Mouse (Mus musculus) forebrain, postnatal 0 days (tissue): ENCODE results near the gene E130309D02Rik. TPM values are rescaled to one million over a fixed set of nuclear protein-coding genes. Genes with fewer than 3 reads are reported as not detected.

Source experiments
- ATAC-seq: fragments of 200-750 bp; cut with Nextera tagmentation; 2 replicates; pipeline ENCODE4 v1.8.0; 2017; ENCODE audit warnings: mild to moderate bottlenecking, moderate library complexity
- DNase-seq: peaks from one replicate; pipeline ENCODE4 v3.0.0-alpha.2; 2015
- H3K27ac ChIP-seq: fragments of 300-500 bp; sonication (generic); 2 replicates; pipeline ENCODE4 v1.5.1; 2014; ENCODE audit warnings: low read depth, mild to moderate bottlenecking, antibody characterized with exemption, low read length, moderate library complexity, mixed read lengths
- H3K27me3 ChIP-seq: fragments of 300-500 bp; sonication (generic); 2 replicates; pipeline ENCODE4 v1.6.1; 2014; ENCODE audit warnings: mild to moderate bottlenecking, low read length, mixed read lengths; ENCODE audit not compliant: insufficient read depth
- H3K36me3 ChIP-seq: fragments of 300-500 bp; sonication (generic); 2 replicates; pipeline ENCODE4 v1.6.1; 2014; ENCODE audit warnings: mild to moderate bottlenecking, moderate library complexity; ENCODE audit not compliant: insufficient read depth
- H3K4me1 ChIP-seq: fragments of 300-500 bp; sonication (generic); 2 replicates; pipeline ENCODE4 v1.6.1; 2014; ENCODE audit warnings: antibody characterized with exemption; ENCODE audit not compliant: insufficient read depth
- H3K4me2 ChIP-seq: fragments of 300-500 bp; sonication (generic); 2 replicates; pipeline ENCODE4 v1.6.1; 2014; ENCODE audit warnings: low read depth, mild to moderate bottlenecking, moderate library complexity
- H3K4me3 ChIP-seq: fragments of 300-500 bp; sonication (generic); 2 replicates; pipeline ENCODE4 v1.5.1; 2014; ENCODE audit warnings: low read depth, low read length, mixed read lengths
- H3K9ac ChIP-seq: fragments of 300-500 bp; sonication (generic); 2 replicates; pipeline ENCODE4 v1.6.1; 2014; ENCODE audit warnings: mild to moderate bottlenecking
- H3K9me3 ChIP-seq: fragments of 300-500 bp; sonication (generic); 2 replicates; pipeline ENCODE4 v1.6.1; 2016; ENCODE audit warnings: low read length
- CTCF ChIP-seq: sonication (generic); IDR thresholded peaks from 2 replicates; pipeline ENCODE4 v1.5.1; 2016; ENCODE audit warnings: antibody characterized with exemption, control low read depth, low read depth
- WGBS: fragments of 180-500 bp; shearing (Covaris S2); extraction: QIAGEN DNeasy Blood & Tissue Kit; methylation state at CpG from one replicate; pipeline ENCODE4 v1.1.7; 2014; 5-methylcytosine and 5-hydroxymethylcytosine counted together
- polyA plus RNA-seq: library from polyadenylated mRNA; unstranded; fragments of >200 nt; fragmentation: Nextera tagmentation; extraction: Ambion mirVana; gene quantifications from 2 replicates; pipeline ENCODE4 v1.2.1, GENCODE M21; 2015
- total RNA-seq: library from RNA; depleted of rRNA; stranded (reverse); fragments of >200 nt; gene quantifications from 2 replicates; pipeline ENCODE4 v1.2.3, GENCODE M21; 2014

Gene E130309D02Rik
- total and polyA plus RNA-seq, 2 experiments from 2014 or later = 29.2 to 44.7 TPM

DNA sequence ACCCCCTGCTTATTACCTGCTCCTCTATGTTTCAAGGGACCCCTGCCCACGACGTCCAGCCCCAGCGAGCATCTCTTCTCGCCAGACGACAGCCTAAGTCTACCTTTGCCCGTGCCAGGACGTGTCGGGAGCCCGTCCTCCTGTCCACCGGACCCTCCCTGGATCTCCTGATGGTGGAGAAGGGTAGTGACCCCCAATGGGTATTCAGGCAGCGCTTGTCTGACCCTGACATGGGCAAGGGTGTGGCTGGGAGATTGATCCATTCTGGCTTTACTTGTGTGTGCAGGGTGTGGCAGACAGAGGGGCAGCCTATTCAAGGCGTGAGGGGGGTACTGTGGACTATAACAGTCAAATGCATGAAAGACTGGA, 45.0 kb downstream of the E130309D02Rik start:
- ATAC-seq = peak; percentile 18; the same call in 1 of the 2 replicates
- H3K4me1 ChIP-seq = peaks cover 18% of the 10 kb centered on the region
- peak overlapping the region; percentile 85 for H3K27ac ChIP-seq
- H3K27me3 ChIP-seq = no peaks in the 10 kb centered on the region
- H3K4me2 ChIP-seq = peak overlapping the region; percentile 80
- 3% methylated on average over 12 of the region's 12 CpGs for WGBS
- peaks cover under 1% of the 10 kb centered on the region; the same call in 1 of the 2 replicates for H3K36me3 ChIP-seq
- no peak for DNase-seq
- H3K9ac ChIP-seq = peak overlapping the region; percentile 94
- H3K9me3 ChIP-seq = no peaks in the 10 kb centered on the region
- TF ChIP-seq CTCF = peak; percentile 20; the same call in 1 of the 2 replicates
- H3K4me3 ChIP-seq = peak overlapping the region; percentile 87

DNA sequence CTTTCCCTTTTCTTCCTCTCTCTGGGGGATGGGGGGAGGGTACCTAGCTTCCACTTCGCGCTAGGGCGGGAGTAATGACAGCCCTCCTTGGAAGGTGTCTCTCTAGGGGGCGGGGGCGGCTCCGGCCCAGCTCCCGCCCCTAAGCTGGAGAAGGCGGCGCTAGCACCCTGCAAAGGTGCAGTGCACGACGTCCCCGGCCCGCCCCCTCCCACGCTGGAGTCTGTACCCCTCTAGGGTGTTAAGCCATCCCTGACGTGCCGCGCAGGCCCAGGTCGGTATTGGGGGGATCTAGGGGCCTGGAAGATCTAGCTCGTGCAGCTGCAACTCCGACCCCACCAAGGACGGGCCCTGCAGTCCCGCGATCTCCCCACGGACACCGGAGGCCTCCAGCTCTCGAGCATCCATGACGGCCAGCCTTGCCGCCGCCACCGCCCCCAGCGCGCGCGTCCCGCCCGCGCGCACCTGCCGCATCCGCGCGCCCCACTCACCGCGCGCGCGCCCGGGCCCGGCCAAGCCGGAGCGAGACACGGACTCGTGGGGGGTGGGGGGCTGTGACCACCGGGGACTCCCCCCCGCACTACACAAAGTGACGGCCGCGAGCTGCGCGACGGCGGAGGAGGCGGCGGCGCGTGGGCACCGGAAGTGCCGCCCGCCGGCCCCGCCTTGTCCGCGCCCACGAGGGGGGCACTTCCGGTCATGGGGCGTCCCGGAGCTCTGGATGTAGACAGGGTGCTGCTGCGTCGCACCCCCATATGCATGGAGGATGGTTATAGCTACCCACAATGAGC, 45.6 kb downstream of the E130309D02Rik start, which contains the start of gene Zfp316:
Gene Zfp316 (minus strand): TSS at position 660 of the 788 bp plus-strand sequence.
- no peak; the same call in 1 of the 2 replicates for TF ChIP-seq CTCF
- Histone ChIP-seq H3K36me3 (peaks cover 5% of the 10 kb centered on the region; the same call in 1 of the 2 replicates), H3K27ac (peak within 1 kb of the TSS; percentile 85), H3K9me3 (no peaks in the 10 kb centered on the region), H3K4me3 (peak within 1 kb of the TSS; percentile 87), H3K4me2 (peak within 1 kb of the TSS; percentile 80), H3K9ac (peak within 1 kb of the TSS; percentile 94), H3K27me3 (no peaks in the 10 kb centered on the region), H3K4me1 (peaks cover 18% of the 10 kb centered on the region)
- peak; percentile 88 for DNase-seq
- ATAC-seq = peak; percentile 88
- WGBS = under 1% methylated on average over 74 of the region's 79 CpGs

DNA sequence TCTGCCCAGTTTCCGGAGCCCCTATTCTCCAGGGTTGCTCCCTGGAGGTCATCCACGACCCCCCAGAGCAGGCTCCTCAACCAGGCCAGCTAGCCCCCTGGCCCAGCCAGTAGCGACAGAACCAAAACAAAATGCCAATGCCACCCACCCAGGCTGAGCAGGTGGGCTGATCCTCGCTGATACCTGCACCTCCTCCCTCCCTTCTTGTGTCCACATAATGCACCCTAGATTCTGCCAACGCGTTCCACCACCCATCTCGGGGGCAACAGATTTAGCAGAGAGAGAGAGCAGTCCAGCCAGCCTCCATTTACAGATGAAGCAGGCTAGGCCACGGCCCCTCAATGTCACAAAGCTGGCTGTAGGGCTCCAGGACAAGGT, 46.2 kb downstream of the E130309D02Rik start:
- no peaks in the 10 kb centered on the region for H3K27me3 ChIP-seq
- H3K36me3 ChIP-seq = peaks cover 7% of the 10 kb centered on the region; the same call in 1 of the 2 replicates
- no peaks in the 10 kb centered on the region for H3K9me3 ChIP-seq
- peak overlapping the region; percentile 80 for H3K4me2 ChIP-seq
- peak overlapping the region; percentile 94 for H3K9ac ChIP-seq
- ATAC-seq (no peak), DNase-seq (no peak)
- WGBS = 23% methylated on average over 8 of the region's 8 CpGs
- H3K4me3 ChIP-seq = peak overlapping the region; percentile 87
- peak overlapping the region; percentile 85 for H3K27ac ChIP-seq
- TF ChIP-seq CTCF = no peak
- peaks cover 18% of the 10 kb centered on the region for H3K4me1 ChIP-seq

DNA sequence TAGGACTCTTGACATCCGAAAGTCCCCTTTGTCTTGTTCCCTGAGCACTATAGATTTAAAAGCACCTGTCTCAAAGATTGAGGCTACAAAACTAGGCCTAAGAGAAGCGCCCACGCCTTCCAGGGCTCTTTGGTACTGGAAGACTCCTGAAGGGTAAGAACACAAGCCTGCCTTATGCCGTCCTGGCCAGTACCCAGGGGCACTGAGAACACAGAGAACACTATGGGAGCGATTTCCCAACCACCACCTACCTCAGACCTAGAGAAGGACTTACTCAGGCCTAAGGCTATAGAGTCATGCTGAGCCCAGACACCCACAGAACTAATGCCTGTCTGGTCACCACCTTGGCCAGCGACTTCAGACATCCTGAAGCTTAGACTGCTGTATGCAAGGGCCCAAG, 48.4 kb downstream of the E130309D02Rik start:
- no peaks in the 10 kb centered on the region for H3K27me3 ChIP-seq
- TF ChIP-seq CTCF = no peak
- DNase-seq = no peak
- no peak overlapping the region for H3K9ac ChIP-seq
- no peaks in the 10 kb centered on the region for H3K9me3 ChIP-seq
- H3K4me3 ChIP-seq = no peak overlapping the region
- no peak overlapping the region for H3K27ac ChIP-seq
- no peak for ATAC-seq
- H3K36me3 ChIP-seq = peaks cover 28% of the 10 kb centered on the region
- H3K4me1 ChIP-seq = peaks cover 18% of the 10 kb centered on the region
- no peak overlapping the region for H3K4me2 ChIP-seq
- 86% methylated on average over 6 of the region's 6 CpGs for whole genome bisulfite sequencing

DNA sequence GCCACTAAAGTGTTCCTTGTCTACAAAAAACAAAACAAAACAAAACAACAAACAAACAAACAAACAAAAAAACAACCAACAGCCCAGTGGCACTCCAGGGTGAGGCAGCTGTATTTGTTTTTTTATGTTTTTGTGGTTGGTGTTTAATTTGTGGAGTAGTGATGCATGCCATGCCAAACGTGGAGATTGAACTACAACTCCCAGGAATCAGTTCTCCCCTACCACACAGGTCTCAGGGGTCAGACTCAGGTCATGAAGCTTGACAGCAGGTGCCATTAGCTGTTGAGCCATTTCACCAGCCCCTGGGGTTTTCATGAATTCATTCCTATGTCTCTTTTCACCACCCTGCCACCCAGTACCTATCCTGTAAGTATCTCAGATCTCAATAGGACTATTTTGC, 49.8 kb downstream of the E130309D02Rik start:
- Histone ChIP-seq H3K27ac (no peak overlapping the region), H3K9me3 (no peaks in the 10 kb centered on the region), H3K4me3 (no peak overlapping the region), H3K27me3 (no peaks in the 10 kb centered on the region), H3K4me1 (peaks cover 11% of the 10 kb centered on the region), H3K9ac (no peak overlapping the region), H3K36me3 (peaks cover 34% of the 10 kb centered on the region), H3K4me2 (no peak overlapping the region)
- TF ChIP-seq CTCF = no peak
- ATAC-seq = no peak
- no peak for DNase-seq
- WGBS = 37% methylated on average over 1 of the region's 1 CpGs

DNA sequence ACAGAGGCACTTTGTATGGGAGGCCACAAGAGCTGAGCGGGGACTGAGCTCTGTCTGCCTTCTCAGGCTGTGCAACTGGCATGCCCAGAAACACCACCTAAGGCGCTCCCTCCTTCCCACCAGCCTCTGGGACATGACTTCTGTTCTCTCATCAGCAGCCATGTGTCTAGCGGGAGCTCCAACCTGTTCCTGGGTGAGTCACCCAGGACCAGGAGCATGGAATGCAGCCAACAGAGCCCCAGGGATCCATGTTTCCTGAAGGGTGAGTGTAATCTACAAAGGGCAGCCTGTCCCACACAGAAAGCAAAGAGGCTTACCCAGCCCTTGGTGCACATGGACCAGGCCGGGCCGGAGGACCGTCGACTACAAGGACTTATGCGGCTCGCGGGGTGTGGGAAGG, 50.5 kb downstream of the E130309D02Rik start:
- H3K27ac ChIP-seq = no peak overlapping the region
- no peak overlapping the region for H3K4me3 ChIP-seq
- H3K9me3 ChIP-seq = no peaks in the 10 kb centered on the region
- H3K4me2 ChIP-seq = no peak overlapping the region
- no peak for TF ChIP-seq CTCF
- peaks cover 8% of the 10 kb centered on the region; the same call in 1 of the 2 replicates for H3K4me1 ChIP-seq
- H3K36me3 ChIP-seq = peaks cover 41% of the 10 kb centered on the region
- ATAC-seq = no peak
- no peaks in the 10 kb centered on the region for H3K27me3 ChIP-seq
- WGBS = 86% methylated on average over 10 of the region's 10 CpGs
- no peak overlapping the region for H3K9ac ChIP-seq
- DNase-seq = no peak

DNA sequence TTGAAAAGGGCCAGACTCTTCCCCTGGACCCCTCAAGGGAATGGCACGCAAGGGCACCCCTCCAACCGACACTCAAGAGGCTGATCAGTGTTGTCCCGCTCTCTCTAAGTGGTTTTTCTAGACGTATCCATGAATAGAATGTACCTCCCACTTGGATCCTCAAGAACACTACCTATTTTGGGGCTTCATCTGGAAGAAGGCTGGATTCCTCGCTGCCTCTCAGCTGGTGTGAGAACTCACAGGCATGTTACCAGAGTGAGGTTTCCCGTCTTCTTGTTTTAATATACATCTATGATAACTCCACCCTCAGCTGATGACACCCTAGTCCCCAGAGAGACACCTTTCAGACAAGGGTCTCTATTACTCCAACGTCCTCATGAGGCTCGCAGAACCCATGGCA, 53.5 kb downstream of the E130309D02Rik start:
- peaks cover 48% of the 10 kb centered on the region for H3K36me3 ChIP-seq
- H3K9me3 ChIP-seq = no peaks in the 10 kb centered on the region
- H3K27me3 ChIP-seq = no peaks in the 10 kb centered on the region
- no peaks in the 10 kb centered on the region for H3K4me1 ChIP-seq
- WGBS = 93% methylated on average over 8 of the region's 8 CpGs
- ATAC-seq (no peak), DNase-seq (no peak)
- H3K27ac ChIP-seq = no peak overlapping the region
- no peak overlapping the region for H3K4me2 ChIP-seq
- H3K4me3 ChIP-seq = no peak overlapping the region
- no peak for TF ChIP-seq CTCF
- H3K9ac ChIP-seq = no peak overlapping the region
